Mouse (Mus musculus): ENCODE measurements around the gene Dpp6.

Gene Dpp6

DNA sequence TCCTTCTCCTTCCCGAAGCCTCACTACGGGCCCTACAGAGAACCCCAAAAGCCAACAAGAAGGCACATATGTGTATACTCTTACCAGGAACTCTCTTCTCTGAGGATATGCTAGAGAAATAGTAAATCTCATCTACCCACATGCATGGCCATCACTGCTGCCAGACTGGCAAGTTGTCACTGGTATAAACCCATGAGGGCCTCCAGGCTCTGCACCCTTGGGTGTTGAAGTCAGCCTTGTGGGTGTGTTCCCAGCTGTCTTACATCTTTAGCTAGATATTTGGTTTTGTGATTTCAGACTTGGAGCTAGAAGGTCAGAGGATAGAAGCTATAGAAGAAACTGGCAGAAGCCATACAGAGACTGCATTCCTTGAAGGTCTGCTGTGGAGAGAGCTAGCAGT lies 842.0 kb downstream of the Dpp6 start:
- DNase-seq (ENCODE audit: low spot score in 2 of 2): no peak

DNA sequence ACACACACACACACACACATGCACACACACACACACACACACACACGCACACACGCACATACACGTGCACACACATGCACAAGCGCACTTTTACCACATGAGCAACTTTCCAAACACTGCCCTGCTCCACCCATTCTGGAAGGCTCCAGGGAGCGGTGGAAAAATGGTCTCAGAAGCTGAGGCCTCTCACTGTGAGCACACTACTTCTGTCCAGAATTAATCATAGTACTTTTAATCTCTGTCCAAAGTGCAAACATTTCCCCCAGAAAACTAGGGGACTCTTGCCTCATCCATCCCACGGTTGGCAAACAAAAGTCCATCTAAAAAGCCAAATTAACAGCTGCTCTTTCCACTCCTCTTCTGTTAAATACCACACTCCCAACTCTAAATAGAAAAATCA lies 842.8 kb downstream of the Dpp6 start:
- DNase-seq (ENCODE audit: low spot score in 2 of 2): no peak

DNA sequence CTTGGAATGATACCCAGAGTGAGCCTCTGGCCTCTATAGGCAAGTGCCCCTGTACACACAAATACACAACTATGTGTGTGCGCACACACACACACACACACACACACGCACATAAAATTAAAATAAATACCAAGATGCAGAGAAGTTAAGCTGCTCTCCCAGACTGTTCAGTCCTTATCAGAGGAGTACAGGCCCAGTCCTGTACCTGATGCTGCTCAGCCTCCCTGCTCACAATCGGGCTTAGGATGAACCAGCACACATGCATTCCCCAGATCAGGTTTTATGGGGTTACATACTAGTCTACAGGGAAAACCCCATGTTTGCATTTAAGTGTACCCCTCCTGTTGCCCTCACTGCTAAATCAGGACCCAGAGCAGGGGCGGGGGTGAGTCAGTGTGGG lies 847.1 kb downstream of the Dpp6 start:
- no peak for DNase-seq (ENCODE audit: low spot score in 2 of 2)

- DNase-seq (ENCODE audit: low spot score in 2 of 2): no peak
Observed at GRCm38 (mm10) chr5:27671487-27671886, 854.5 kb downstream of the Dpp6 start.

- DNase-seq (ENCODE audit: low spot score in 2 of 2): peak; percentile 65 to 68
Observed at GRCm38 (mm10) chr5:27677247-27677666, 860.3 kb downstream of the Dpp6 start.

- DNase-seq (ENCODE audit: low spot score in 2 of 2): no peak
Observed at GRCm38 (mm10) chr5:27679151-27679550, 862.1 kb downstream of the Dpp6 start.

DNA sequence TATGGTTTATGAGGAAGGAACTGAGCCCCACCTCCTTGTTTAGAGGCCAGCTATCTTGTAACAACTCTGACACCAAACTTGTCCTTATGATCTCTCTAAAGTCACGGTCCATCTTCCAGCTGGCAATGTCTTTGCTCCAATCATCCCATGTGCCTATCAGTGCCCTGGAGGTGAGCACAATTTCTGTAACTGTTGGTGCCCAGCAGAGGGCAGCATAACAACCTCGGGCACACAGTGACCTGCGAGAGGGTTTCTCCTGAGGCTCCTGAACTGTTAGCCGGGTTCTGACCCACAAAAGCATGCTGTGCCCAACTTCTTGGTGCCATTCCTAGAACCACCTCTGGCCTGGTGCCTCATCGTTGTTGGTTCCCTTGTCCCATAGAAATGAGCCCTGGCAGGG lies 863.5 kb downstream of the Dpp6 start:
- no peak for DNase-seq (ENCODE audit: low spot score in 2 of 2)

GRCm38 (mm10) chr5:27685162-27685561 lies 868.2 kb downstream of the Dpp6 start:
- no peak for DNase-seq (ENCODE audit: low spot score in 2 of 2)

- DNase-seq (ENCODE audit: low spot score in 2 of 2): no peak
Observed at GRCm38 (mm10) chr5:27685923-27686322, 868.9 kb downstream of the Dpp6 start.

DNA sequence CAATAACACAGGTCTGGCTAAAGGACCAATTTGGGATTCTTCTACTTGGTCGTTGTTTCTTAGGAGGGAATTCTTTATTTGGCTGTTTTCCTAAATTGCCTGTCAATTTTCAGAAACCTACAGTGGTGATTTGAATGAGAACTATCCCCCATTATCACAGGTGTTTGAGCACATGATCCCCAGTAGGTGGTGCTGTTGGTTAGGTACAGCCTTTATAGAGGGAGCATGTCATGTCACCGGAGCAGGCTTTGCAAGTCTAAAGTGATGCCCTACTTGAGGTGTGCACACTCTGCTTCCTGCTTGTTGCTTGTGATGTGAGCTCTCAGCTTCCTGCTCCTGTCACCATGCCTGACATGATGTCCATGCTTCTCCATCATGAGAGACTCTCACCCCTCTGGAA lies 870.3 kb downstream of the Dpp6 start:
- DNase-seq (ENCODE audit: low spot score in 2 of 2): no peak

DNA sequence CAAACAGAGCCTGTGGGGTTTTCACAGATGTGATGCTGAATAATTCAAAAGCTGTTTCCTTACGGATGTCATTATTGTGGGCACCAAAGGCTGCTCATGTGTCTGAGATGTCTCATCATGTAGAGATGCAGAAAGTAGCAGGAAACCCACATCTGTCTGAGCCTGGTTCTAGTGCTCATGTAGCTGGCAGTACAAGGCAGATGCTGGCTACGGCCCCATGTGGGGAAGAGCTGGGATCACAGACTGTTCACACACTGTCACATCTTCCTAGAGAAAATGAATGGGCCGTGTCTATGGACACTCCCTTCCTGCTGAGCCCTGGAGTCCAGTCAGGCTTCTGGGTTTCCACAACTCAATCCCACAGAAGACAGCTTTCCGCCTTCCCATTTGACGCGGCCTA lies 885.5 kb downstream of the Dpp6 start:
- DNase-seq (ENCODE audit: low spot score in 2 of 2): no peak

DNA sequence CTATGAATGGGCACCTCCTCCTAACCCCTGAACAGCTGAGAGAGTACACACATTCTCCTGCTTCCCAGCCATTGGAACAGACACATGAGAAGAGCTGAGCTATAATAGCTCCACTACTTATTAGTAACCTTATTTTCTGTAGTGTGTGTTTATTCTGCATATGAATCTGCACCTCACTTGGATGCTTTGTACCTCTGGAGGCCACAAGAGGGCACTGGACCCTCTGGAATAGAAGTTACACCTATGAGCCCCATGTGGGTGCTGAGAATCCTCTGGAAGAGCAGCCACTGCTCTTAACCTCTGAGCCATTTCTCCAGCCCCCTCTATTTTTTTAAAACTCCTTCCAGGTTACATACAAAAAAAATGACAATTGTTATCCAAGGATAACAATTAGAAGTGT lies 888.0 kb downstream of the Dpp6 start:
- no peak for DNase-seq (ENCODE audit: low spot score in 2 of 2)

- no peak for DNase-seq (ENCODE audit: low spot score in 2 of 2)
Observed at GRCm38 (mm10) chr5:27706551-27706950, 889.5 kb downstream of the Dpp6 start.

GRCm38 (mm10) chr5:27707283-27707682 lies 890.3 kb downstream of the Dpp6 start:
- no peak for DNase-seq (ENCODE audit: low spot score in 2 of 2)

DNA sequence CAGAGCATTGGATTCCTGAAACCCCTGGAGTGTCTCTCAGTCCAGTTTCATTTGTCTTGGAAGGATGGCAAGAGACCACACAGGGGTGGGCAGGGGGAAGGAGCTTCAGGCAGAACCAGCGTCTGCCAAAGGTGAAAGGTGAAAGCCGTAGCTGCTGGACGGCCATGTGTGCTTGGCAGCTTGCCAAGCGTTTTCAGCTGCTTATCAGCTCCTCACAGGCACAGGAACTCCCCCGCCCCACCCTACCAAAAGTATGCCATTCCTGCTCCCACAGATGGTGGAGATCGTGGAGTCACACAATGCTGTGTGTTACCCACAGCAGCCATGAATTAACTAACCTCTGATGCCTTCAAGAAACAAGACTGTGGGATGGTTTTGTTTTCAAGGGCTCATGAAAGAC lies 891.2 kb downstream of the Dpp6 start:
- no peak for DNase-seq (ENCODE audit: low spot score in 2 of 2)

GRCm38 (mm10) chr5:27711461-27712192 lies 894.6 kb downstream of the Dpp6 start:
- DNase-seq (ENCODE audit: low spot score in 2 of 2): no peak

DNA sequence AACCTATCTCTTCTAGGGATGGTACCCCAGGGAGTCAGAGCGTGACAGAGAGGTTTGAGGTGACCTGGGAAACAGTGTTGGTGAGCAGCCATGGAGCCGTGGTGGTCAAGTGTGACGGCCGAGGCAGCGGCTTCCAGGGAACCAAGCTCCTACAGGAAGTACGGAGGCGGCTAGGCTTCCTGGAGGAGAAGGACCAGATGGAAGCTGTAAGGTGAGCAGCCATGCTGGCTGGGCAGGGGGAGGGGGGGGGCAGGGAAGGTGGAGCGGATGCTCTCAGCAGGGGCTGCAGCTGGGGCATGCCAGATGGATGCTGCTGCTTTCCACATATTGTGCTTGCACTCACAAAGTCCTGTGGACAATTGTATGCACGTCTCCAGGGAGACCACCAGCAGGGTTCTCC lies 897.4 kb downstream of the Dpp6 start:
- DNase-seq (ENCODE audit: low spot score in 2 of 2): no peak

DNA sequence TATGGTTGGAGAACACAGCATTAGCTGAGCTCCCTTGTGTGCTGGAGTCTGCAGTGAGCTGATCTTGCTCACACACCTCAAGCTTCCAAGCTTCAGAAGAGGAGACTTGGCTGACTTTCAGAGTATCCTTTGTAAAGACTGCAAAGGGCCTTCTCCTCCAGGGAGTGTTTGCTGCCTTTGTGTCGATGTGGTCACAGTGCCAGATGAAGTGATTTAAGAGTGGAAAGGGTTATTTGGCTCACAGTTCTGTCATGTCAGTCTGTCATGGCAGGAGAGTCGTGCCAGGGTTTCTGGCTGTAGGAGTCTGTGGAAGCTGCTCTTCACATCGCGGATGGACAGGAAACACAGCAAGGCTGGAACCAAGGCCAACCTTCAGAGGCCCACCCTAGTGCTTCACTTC lies 899.0 kb downstream of the Dpp6 start:
- DNase-seq (ENCODE audit: low spot score in 2 of 2): no peak

DNA sequence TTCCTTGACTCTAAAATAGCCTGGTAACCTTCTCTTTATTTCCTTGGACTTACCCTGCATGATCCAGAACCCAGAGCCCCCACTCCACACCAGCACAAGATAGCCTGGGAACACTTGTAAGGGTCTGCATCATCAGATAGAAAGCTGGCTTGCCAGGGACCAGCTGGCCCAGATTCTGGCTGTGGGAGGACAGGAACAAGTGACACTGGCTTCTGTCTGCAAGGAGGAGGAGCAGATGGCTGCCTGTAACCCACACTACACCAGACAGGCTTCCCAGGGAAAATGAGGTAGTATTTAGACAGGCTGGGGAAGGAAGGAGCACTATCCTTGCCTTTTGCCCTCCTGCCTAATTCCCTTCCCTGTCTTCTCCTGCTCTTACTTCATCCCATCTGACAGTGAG lies 900.3 kb downstream of the Dpp6 start:
- peak in 1 of 2 experiments; percentile 72 for DNase-seq (ENCODE audit: low spot score in 2 of 2)

DNA sequence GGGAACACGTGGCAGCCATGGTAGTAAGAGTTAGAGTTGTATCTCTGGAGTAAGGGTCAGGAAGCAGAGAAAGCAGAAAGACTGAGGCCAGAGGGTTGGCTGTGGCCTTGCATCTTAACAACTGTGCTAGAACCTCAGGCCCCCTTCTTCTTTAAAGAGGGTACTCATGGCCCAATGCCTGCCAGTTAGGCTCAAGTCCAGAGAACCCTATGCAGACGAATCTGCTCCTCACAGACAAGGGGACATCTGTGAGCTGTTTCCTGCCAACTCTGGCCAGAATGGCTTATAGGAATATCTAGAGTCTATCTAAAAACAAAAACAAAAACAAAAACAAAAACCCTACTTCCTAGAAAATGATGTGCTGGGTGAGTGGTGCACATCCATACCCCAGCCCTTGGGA lies 902.3 kb downstream of the Dpp6 start:
- no peak for DNase-seq (ENCODE audit: low spot score in 2 of 2)

GRCm38 (mm10) chr5:27724460-27724859 lies 907.5 kb downstream of the Dpp6 start:
- DNase-seq (ENCODE audit: low spot score in 2 of 2): no peak

- peak; percentile 52 to 56 for DNase-seq (ENCODE audit: low spot score in 2 of 2)
Observed at GRCm38 (mm10) chr5:27730666-27731065, 913.7 kb downstream of the Dpp6 start.

DNA sequence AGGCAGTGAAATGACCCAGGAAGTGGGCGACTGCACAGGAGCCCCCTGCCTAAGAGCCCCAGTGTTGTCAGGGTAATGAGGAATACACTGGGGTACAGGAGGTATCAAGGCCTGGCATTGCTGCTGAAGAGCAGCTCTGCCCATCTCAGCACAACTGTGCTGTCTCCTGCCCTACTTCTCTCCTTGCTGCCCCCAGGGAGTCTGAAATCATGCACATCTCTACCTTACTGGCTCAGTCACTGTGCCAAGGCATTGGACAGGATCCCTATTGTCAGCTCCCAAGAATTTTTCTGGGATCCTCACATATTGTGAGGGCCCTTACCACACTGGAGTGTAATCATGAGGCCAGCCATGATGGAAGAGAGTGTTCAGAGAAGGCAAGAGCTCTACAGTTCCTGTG lies 914.4 kb downstream of the Dpp6 start:
- no peak for DNase-seq (ENCODE audit: low spot score in 2 of 2)

- peak in 1 of 2 experiments; percentile 71 for DNase-seq (ENCODE audit: low spot score in 2 of 2)
Observed at GRCm38 (mm10) chr5:27732288-27732868, 915.4 kb downstream of the Dpp6 start.
